Mouse (Mus musculus): ENCODE data around the gene Prdm16. TPM values are rescaled to one million over a fixed set of nuclear protein-coding genes. Genes with fewer than 3 reads are reported as not detected.

The Prdm16 gene
- polyA plus RNA-seq, 1 experiment from 2014 or later = 16.2 TPM

DNA sequence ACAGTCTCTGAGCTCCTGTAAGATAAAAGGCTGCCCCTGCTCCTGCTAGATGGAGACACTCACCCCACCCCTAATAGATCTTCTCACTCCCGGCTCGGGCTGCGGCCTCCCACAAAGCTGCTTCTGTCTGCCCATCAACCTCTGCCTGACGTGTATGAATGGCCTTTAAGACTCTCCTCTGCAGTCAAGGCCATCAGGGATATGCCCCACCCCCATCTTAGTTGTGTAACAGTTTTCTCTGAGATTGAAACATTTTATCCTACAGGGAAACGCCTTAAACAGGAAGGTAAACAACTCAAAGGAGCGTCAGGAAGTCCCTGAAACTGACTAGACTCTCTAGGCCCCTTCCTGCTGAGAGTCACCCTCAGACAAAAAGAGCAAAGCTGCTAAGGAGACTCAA lies 24.6 kb upstream of the Prdm16 start:
- ATAC-seq (ENCODE audit: low FRiP score, low read depth) = no peak
- 46% methylated on average over 6 of the region's 6 CpGs for WGBS
- Histone ChIP-seq H3K27me3 (peaks cover 45% of the 10 kb centered on the region), H3K9ac (replicated peaks) (no peak overlapping the region), H3K4me2 (replicated peaks) (no peak overlapping the region), H3K4me3 (no peak overlapping the region), H3K9me3 (no peaks in the 10 kb centered on the region), H3K36me3 (no peaks in the 10 kb centered on the region), H3K27ac (replicated peaks) (no peak overlapping the region), H3K4me1 (no peaks in the 10 kb centered on the region)

DNA sequence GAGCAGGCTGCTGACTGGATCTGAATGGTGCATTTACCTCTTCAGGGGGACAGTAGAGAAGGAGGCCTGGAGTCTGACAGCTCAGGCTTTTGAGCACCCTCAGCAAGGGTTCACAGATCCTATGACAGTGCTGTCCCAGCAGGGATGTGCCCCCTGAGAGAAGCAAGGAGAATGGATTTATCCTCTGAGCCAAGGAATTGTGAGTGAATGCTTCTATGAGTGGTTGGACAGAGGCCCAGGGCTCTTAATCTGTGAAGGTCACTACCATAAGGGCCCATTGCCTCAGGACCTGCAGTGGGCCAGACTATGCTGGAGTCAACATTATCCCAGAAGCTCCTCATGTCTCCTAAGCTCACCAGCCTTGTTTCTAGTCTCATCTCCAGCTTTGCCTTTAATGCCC lies 23.4 kb upstream of the Prdm16 start:
- Histone ChIP-seq H3K9me3 (no peaks in the 10 kb centered on the region), H3K36me3 (no peaks in the 10 kb centered on the region), H3K9ac (replicated peaks) (no peak overlapping the region), H3K4me2 (replicated peaks) (no peak overlapping the region), H3K27ac (replicated peaks) (no peak overlapping the region), H3K27me3 (peaks cover 45% of the 10 kb centered on the region), H3K4me3 (no peak overlapping the region), H3K4me1 (no peaks in the 10 kb centered on the region)
- no peak for ATAC-seq (ENCODE audit: low FRiP score, low read depth)

- H3K4me2 ChIP-seq (replicated peaks) = no peak overlapping the region
These were observed 18.6 kb upstream of the Prdm16 start for GRCm38 (mm10) chr4:154655134-154655910.

GRCm38 (mm10) chr4:154652494-154652893 lies 15.8 kb upstream of the Prdm16 start:
- Histone ChIP-seq H3K27ac (replicated peaks) (no peak overlapping the region), H3K9ac (replicated peaks) (no peak overlapping the region), H3K4me1 (peaks cover 8% of the 10 kb centered on the region; the same call in 1 of the 2 replicates), H3K4me2 (replicated peaks) (no peak overlapping the region), H3K4me3 (no peak overlapping the region), H3K27me3 (peaks cover 47% of the 10 kb centered on the region), H3K36me3 (no peaks in the 10 kb centered on the region), H3K9me3 (peaks cover 1% of the 10 kb centered on the region; the same call in 1 of the 2 replicates)
- ATAC-seq (ENCODE audit: low FRiP score, low read depth) = no peak
- 13% methylated on average over 5 of the region's 5 CpGs for WGBS

More at GRCm38 (mm10) chr4:154655134-154655910, 18.6 kb upstream of the Prdm16 start:
- 86% methylated on average over 15 of the region's 15 CpGs for WGBS
- ATAC-seq (ENCODE audit: low FRiP score, low read depth) = no peak
- Histone ChIP-seq H3K27ac (replicated peaks) (no peak overlapping the region), H3K4me1 (peaks cover 8% of the 10 kb centered on the region; the same call in 1 of the 2 replicates), H3K4me3 (no peak overlapping the region), H3K36me3 (no peaks in the 10 kb centered on the region), H3K9me3 (no peaks in the 10 kb centered on the region), H3K9ac (replicated peaks) (no peak overlapping the region), H3K27me3 (peaks cover 35% of the 10 kb centered on the region)

DNA sequence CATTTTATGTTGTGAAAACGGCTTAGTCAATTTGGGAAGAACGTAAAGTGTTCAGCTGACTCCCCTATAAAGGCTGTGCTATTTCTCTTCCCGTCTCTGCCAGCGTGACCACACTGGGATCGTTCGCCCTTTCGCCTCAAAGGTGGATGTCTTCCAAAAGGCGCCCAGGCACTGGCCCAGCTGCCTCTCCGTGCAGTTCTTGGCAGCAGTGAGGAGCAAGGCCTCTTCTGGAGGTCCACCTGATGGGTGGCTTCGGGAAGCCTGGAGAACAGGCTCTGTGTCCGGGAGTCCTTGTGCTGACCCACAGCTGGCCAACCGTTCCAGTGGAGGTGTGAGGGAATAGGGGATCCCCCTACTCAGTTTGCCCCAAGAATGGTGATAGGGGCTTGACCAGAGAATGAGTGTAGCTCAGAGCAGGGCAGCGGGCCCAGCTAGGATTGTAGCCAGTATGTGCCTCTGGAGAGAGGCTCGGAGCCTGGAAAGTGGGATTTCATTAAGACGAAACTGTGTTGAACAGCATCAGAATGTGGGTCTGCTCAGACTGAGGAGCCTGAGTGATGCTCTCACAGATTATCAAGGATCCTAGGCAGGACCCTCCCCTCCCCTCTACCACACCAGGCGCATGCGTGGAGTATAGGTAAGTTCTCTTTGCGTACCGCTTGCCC lies 12.5 kb upstream of the Prdm16 start:
- peaks cover 69% of the 10 kb centered on the region for H3K27me3 ChIP-seq
- H3K4me3 ChIP-seq = no peak overlapping the region
- WGBS = 85% methylated on average over 19 of the region's 19 CpGs
- H3K36me3 ChIP-seq = no peaks in the 10 kb centered on the region
- no peak overlapping the region for H3K9ac ChIP-seq (replicated peaks)
- peaks cover 7% of the 10 kb centered on the region for H3K9me3 ChIP-seq
- H3K27ac ChIP-seq (replicated peaks) = no peak overlapping the region
- H3K4me2 ChIP-seq (replicated peaks) = no peak overlapping the region
- ATAC-seq (ENCODE audit: low FRiP score, low read depth) = no peak
- peaks cover 8% of the 10 kb centered on the region; the same call in 1 of the 2 replicates for H3K4me1 ChIP-seq

GRCm38 (mm10) chr4:154642496-154642895 lies 5.8 kb upstream of the Prdm16 start:
- H3K4me1 ChIP-seq = peaks cover 38% of the 10 kb centered on the region
- H3K36me3 ChIP-seq = no peaks in the 10 kb centered on the region
- H3K4me2 ChIP-seq (replicated peaks) = no peak overlapping the region
- H3K9me3 ChIP-seq = peaks cover 6% of the 10 kb centered on the region
- no peak overlapping the region for H3K27ac ChIP-seq (replicated peaks)
- no peak overlapping the region for H3K9ac ChIP-seq (replicated peaks)
- peaks cover 93% of the 10 kb centered on the region for H3K27me3 ChIP-seq
- no peak overlapping the region for H3K4me3 ChIP-seq
- no peak for ATAC-seq (ENCODE audit: low FRiP score, low read depth)
- 1% methylated on average over 6 of the region's 6 CpGs for WGBS

DNA sequence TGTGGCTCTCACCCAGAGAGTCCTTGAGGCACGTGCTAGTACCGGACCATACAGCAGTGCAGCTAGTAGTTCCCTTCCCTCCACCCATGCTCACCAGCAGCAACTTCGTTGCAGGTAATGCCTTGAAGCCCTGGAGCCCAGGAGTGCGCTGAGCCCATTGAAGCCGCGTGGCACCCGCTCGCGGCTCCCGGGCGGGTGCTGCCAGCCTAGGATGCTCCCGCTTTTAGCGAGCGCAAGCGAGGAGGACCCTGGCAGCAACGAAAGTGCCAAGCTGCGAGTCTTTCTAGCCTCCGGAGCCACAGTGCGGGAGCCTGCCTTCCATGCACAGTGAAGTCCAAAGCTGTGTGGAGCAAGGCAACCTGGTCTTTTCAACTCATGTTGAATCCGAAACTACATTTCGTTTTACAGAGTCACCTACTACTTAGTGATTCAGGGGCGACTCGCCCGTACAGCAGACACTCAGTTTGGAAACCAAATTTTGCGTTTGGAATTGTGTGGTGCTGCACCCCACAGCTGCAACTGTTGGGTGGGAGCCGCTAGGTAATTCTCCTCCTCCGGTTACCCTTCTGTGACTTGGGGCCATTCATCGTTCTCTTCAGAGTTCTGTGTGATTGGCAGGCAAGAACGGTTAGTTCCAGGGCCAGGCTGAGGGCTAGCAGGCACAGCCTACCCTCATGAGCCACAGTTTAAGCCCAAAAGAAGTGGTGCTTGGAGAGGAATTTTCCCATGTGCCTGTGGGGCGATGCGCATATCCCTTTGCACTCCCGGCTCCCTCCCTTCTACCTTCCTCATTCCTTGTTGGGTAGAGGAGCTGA lies 4.8 kb upstream of the Prdm16 start:
- 0 out of 2 replicates have a peak overlapping the region, but pooled peaks have one; percentile 8 for H3K4me3 ChIP-seq
- H3K9ac ChIP-seq (replicated peaks) = no peak overlapping the region
- no peak for ATAC-seq (ENCODE audit: low FRiP score, low read depth)

DNA sequence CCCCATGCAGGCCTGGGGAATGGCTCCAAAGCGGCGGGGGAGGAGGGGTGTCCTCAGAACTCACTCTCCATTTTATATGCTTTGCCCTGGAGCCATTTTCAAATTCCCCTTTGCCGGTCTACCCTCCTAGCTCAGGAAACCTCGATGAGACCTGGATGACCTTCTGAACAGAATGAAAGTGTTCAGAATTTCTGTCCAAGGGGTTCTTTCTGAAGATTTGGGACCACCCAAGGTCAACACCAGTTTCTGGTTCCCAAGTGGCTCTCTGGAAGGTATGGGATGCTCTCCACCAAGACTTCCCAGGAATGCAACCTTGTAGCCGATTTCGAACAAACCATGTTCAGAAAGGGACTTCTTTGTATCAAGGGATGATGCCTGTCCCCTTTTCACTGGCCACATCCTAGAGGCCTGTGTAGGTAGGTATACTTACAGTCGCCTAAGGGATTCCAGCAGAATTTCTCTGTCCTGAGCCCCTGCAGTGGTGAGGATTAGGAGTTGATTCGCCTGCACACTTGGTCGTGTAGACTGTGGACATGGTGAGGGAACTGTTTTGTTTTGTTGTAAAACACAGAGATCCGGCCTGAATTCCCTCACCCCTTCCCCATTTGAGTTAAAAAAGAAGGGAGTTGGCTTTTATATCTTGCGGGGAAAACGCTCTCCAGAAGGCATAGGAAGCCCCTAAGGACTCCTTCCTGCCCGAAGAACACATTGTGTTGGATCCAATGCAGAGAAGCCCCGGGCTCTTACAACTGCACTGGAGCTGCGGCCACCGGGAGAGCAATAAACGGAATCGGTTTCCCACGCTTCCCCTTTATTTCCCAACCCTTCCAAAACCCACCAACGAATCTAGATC lies 4.0 kb upstream of the Prdm16 start:
- H3K27me3 ChIP-seq = peaks cover 96% of the 10 kb centered on the region
- no peak overlapping the region for H3K4me3 ChIP-seq
- ATAC-seq (ENCODE audit: low FRiP score, low read depth) = no peak
- no peaks in the 10 kb centered on the region for H3K9me3 ChIP-seq
- H3K27ac ChIP-seq (replicated peaks) = no peak overlapping the region
- peaks cover 50% of the 10 kb centered on the region for H3K4me1 ChIP-seq
- H3K36me3 ChIP-seq = no peaks in the 10 kb centered on the region
- WGBS = 3% methylated on average over 20 of the region's 20 CpGs
- H3K9ac ChIP-seq (replicated peaks) = no peak overlapping the region
- H3K4me2 ChIP-seq (replicated peaks) = no peak overlapping the region

More for the DNA sequence above, 4.8 kb upstream of the Prdm16 start:
- H3K27me3 ChIP-seq = peaks cover 98% of the 10 kb centered on the region
- H3K4me2 ChIP-seq (replicated peaks) = no peak overlapping the region; the same call in 1 of the 2 replicates
- no peaks in the 10 kb centered on the region for H3K9me3 ChIP-seq
- H3K27ac ChIP-seq (replicated peaks) = no peak overlapping the region
- peaks cover 48% of the 10 kb centered on the region for H3K4me1 ChIP-seq
- WGBS = 1% methylated on average over 32 of the region's 32 CpGs
- no peaks in the 10 kb centered on the region for H3K36me3 ChIP-seq

GRCm38 (mm10) chr4:154639591-154640442 lies 3.1 kb upstream of the Prdm16 start:
- Histone ChIP-seq H3K9me3 (no peaks in the 10 kb centered on the region), H3K4me1 (peaks cover 57% of the 10 kb centered on the region), H3K36me3 (no peaks in the 10 kb centered on the region), H3K27me3 (peaks cover 98% of the 10 kb centered on the region), H3K9ac (replicated peaks) (no peak overlapping the region), H3K27ac (replicated peaks) (no peak overlapping the region), H3K4me2 (replicated peaks) (no peak overlapping the region), H3K4me3 (no peak overlapping the region)
- 4% methylated on average over 13 of the region's 13 CpGs for WGBS
- ATAC-seq (ENCODE audit: low FRiP score, low read depth) = no peak

GRCm38 (mm10) chr4:154639126-154639525 lies 2.5 kb upstream of the Prdm16 start:
- H3K4me1 ChIP-seq = peaks cover 64% of the 10 kb centered on the region
- H3K9ac ChIP-seq (replicated peaks) = no peak overlapping the region
- no peak overlapping the region for H3K4me2 ChIP-seq (replicated peaks)
- H3K27me3 ChIP-seq = peaks cover 99% of the 10 kb centered on the region
- under 1% methylated on average over 7 of the region's 7 CpGs for WGBS
- no peak overlapping the region for H3K4me3 ChIP-seq
- ATAC-seq (ENCODE audit: low FRiP score, low read depth) = no peak
- H3K36me3 ChIP-seq = no peaks in the 10 kb centered on the region
- no peak overlapping the region for H3K27ac ChIP-seq (replicated peaks)
- no peaks in the 10 kb centered on the region for H3K9me3 ChIP-seq

All from midbrain, embryonic 12.5 days (tissue).